Mouse (Mus musculus) G1E (cell line): Measurements from ENCODE around the gene Wdr25.

Experiments
- CTCF ChIP-seq: IDR thresholded peaks from 2 replicates; pipeline ENCODE4 v1.5.1; 2012; ENCODE audit warnings: low read depth, low read length, inconsistent platforms, mixed read lengths
- GATA1 ChIP-seq: IDR thresholded peaks from 2 replicates; pipeline ENCODE4 v1.6.1; 2012; ENCODE audit warnings: borderline replicate concordance, low read length, inconsistent platforms, mixed read lengths
- GATA2 ChIP-seq: IDR thresholded peaks from 2 replicates; pipeline ENCODE4 v1.6.1; 2012; ENCODE audit warnings: low read depth, low read length, inconsistent platforms, borderline replicate concordance
- POLR2AphosphoS5 ChIP-seq: IDR thresholded peaks from 2 replicates; pipeline ENCODE4 v1.6.1; 2012; ENCODE audit warnings: low read depth, low read length, inconsistent platforms; ENCODE audit not compliant: insufficient replicate concordance

- TF ChIP-seq CTCF = no peak
- no peak for TF ChIP-seq GATA1
- no peak for TF ChIP-seq GATA2
- TF ChIP-seq POLR2AphosphoS5 = no peak
Measured at GRCm38 (mm10) chr12:108981941-108982683, 88.7 kb downstream of the Wdr25 start.
